Mouse (Mus musculus): ENCODE data around the gene Vdr.

GRCm38 (mm10) chr15:97942538-97942937 is 32.1 kb upstream of the Vdr start:
- TF ChIP-seq CTCF (IDR thresholded peaks at IDR 0.05; ENCODE audit: extremely low read depth, insufficient read length, insufficient replicate concordance, low read depth, low read length) (no peak), POLR2A (IDR thresholded peaks at IDR 0.05; ENCODE audit: low read depth, low read length) (no peak)
